Mouse (Mus musculus) inflammation-experienced regulatory T-cells, adult 16 weeks (primary cell): ENCODE data around the gene Esp22. TPM values are rescaled to one million over a fixed set of nuclear protein-coding genes. Genes with fewer than 3 reads are reported as not detected.

Source experiments
- polyA plus RNA-seq: library from polyadenylated mRNA; unstranded; fragments of 100-300 nt; shearing (Covaris generic); gene quantifications from one replicate; pipeline ENCODE4 v1.2.1, GENCODE M21; 2017

Esp22 gene
- not detected for polyA plus RNA-seq

DNA sequence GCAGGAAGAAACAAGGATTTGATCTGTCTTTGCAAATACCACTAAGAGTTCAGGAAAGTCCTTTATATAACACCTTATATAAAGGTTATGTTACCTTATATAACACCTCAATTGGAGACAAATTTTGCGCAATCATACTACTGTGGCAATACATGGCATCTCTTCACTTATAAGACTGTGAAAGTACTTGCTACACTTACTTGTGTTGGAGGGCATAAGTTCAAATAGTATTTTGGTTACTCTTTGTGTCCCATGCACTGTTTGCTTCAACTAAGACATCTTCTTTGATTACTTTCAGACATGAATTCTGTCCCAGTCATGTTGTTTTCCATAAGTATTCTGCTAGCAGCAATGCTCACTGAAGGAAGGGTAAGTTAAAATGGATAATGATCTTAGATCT, at the start of gene Esp22:
Esp22 (plus strand) TSS at position 301 of the 400 bp plus-strand sequence.

DNA sequence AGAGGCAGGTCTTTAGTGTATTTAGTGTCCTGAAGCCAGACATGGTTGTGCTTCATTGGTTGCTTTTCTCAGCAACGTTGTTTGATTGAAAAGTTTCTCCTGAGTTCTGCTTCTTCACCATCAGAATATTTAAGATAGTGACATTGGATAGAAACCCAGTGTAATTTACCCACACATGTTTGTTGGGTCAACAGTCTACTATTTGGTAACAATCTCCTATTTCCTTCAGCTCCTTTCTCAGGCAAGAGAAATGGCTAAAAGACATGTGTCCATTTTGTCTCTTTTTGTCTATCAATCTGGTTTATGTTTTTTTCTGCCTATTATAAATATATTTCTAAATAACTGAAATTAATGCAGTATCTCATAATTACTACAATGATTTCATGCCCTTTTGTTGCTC, 18.2 kb upstream of the Esp22 start, which contains the start of gene Esp23:
Esp23 (minus strand) TSS at position 101 of the 400 bp plus-strand sequence.

Other genes with a start within 250 kb of the Esp22 start
- not detected for gene Esp24, start 58.6 kb upstream of the Esp22 start, polyA plus RNA-seq
- not detected for gene Gm21903, start 52.0 kb upstream of the Esp22 start, polyA plus RNA-seq
- not detected for gene Esp23, start 18.3 kb upstream of the Esp22 start, polyA plus RNA-seq